Mouse (Mus musculus) cerebellum, adult 2 months (tissue): Measurements from ENCODE around the gene Bcat1.

Source experiments
- CTCF ChIP-seq: fragments of 200-500 bp; IDR thresholded peaks from 2 replicates; pipeline ENCODE4 v1.5.1; 2011; ENCODE audit warnings: low read depth, mild to moderate bottlenecking, control low read depth, low read length, moderate library complexity, borderline replicate concordance; ENCODE audit not compliant: insufficient read depth
- POLR2A ChIP-seq: fragments of 200-500 bp; IDR thresholded peaks from 2 replicates; pipeline ENCODE4 v1.6.1; 2011; ENCODE audit warnings: low read length, control low read depth, borderline replicate concordance; ENCODE audit not compliant: insufficient read depth

DNA sequence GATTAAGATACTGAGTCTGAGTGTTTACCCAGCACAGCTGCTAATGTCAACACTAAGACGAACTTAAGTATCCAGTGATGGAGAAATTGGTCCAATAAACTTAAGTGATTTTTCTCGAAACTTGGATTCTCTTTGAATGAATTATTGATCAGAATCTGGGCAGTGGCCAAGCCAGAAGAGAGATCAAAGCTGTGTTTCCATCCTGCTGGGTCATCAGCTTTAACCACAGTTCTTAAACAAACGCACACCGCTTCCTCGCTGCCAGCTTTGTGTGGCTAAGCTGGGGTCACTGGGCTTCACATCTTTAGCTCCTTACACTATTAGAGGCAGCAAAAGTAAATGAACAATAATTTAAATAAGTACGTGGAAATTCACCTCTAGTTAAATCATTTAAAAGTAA, 108.4 kb downstream of the Bcat1 start:
- TF ChIP-seq CTCF: no peak
- TF ChIP-seq POLR2A: no peak
